Mouse (Mus musculus): ENCODE data around the gene Galntl5. TPM values are rescaled to one million over a fixed set of nuclear protein-coding genes. Genes with fewer than 3 reads are reported as not detected.

Gene Galntl5
- polyA plus RNA-seq, 1 experiment from 2014 or later: not detected

DNA sequence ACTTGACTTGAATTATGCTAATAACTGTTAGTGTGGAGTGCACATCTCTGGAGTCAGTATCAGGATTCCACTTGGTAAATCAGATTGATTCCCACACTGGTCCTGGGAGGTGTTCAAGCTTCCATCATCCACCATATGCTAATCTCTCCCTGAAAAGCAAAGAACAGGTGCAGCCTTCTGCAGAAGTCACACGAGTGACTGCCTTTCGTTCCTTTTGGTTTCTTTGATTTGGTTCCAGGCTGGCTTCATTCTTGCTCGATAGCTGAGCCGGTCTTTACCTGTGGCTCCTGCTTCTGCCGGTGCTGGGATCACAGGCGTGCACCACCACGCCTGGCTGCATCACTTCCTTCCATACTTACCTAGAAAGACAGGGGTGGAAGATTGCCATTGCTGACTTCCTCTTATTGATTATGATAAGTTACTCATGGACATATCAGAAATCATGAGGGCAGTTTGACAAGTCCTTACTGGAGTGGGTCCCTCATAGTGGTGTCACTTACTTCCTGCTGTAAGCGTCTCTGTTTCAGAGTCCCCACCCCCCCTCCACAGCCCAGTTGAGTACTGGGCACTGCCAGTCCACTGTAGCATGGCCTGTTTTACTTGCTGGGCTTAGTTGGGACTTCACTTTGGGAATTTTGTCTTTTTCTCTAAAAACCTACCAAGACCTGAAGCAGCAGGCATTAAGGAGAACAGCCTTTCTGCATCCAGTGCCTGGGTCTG lies 71.7 kb downstream of the Galntl5 start:
- no peak for DNase-seq (ENCODE audit: low spot score)
- peaks cover 2% of the 10 kb centered on the region; the same call in 1 of the 2 replicates for H3K36me3 ChIP-seq (ENCODE audit: control insufficient read depth, insufficient read depth, low read length)

DNA sequence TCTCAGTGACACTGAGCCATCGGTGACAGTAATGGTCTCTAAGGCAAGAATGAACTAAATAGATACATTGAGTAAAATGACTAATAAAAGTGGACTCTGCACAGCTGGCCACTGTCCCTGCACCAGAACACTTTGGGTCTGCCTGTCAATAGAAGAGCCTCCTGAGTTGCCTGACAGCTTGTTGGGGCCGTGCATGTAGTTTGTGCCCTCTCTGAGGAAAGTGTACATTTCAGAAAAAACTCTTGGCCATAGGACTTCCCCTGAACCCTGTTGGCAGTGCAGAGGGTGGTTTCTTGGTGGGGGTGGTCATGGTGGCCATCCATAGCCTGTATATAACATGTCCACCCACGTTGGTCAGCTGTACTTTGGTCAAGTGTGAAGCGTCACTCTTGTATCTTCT lies 73.2 kb downstream of the Galntl5 start:
- ATAC-seq (replicated peaks; ENCODE audit: low FRiP score): no peak
- Histone ChIP-seq H3K27me3 (ENCODE audit: control insufficient read depth, insufficient read depth, low read length) (no peaks in the 10 kb centered on the region), H3K4me2 (ENCODE audit: low read depth, low read length, severe bottlenecking) (no peak overlapping the region), H3K9ac (ENCODE audit: low read length) (no peak overlapping the region), H3K4me3 (ENCODE audit: low read depth, low read length) (no peak overlapping the region), H3K9me3 (ENCODE audit: control insufficient read depth, low read length) (no peaks in the 10 kb centered on the region), H3K27ac (ENCODE audit: low read depth, low read length) (no peak overlapping the region), H3K36me3 (ENCODE audit: control insufficient read depth, insufficient read depth, low read length) (peaks cover 2% of the 10 kb centered on the region), H3K4me1 (replicated peaks; ENCODE audit: control insufficient read depth, insufficient read depth, low read length) (no peaks in the 10 kb centered on the region)
- no peak for DNase-seq (ENCODE audit: low spot score)
- 89% methylated on average over 4 of the region's 4 CpGs for WGBS

More for the DNA sequence above, 71.7 kb downstream of the Galntl5 start:
- 91% methylated on average over 8 of the region's 8 CpGs for WGBS
- H3K27me3 ChIP-seq (ENCODE audit: control insufficient read depth, insufficient read depth, low read length): no peaks in the 10 kb centered on the region
- H3K4me1 ChIP-seq (replicated peaks; ENCODE audit: control insufficient read depth, insufficient read depth, low read length): no peaks in the 10 kb centered on the region
- no peak overlapping the region for H3K9ac ChIP-seq (ENCODE audit: low read length)
- no peak overlapping the region for H3K4me2 ChIP-seq (ENCODE audit: low read depth, low read length, severe bottlenecking)
- H3K9me3 ChIP-seq (ENCODE audit: control insufficient read depth, low read length): no peaks in the 10 kb centered on the region
- no peak overlapping the region for H3K27ac ChIP-seq (ENCODE audit: low read depth, low read length)
- no peak for ATAC-seq (replicated peaks; ENCODE audit: low FRiP score)
- H3K4me3 ChIP-seq (ENCODE audit: low read depth, low read length): no peak overlapping the region

DNA sequence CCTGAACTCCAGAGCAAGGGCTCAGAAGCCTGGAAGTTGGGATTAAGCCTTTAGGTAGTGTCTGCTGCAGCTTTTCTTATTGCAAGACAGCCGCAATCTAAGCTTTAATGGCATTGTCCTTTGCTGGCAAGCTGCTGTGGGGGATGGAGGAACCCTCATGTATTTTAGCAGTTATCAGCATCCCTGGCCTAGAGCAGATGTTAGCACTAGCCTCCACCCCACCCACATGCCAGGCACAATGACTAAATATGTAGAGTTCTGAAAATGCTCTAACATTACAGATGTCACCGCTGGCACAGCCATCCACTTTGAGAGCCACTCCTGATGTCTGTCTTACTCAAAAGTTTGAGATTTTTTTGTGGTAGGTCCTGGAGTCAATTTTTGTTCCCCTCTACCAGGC lies 75.4 kb downstream of the Galntl5 start:
- WGBS: 81% methylated on average over 2 of the region's 2 CpGs
- DNase-seq (ENCODE audit: low spot score): no peak
- Histone ChIP-seq H3K9me3 (ENCODE audit: control insufficient read depth, low read length) (no peaks in the 10 kb centered on the region), H3K4me2 (ENCODE audit: low read depth, low read length, severe bottlenecking) (no peak overlapping the region), H3K27ac (ENCODE audit: low read depth, low read length) (no peak overlapping the region), H3K36me3 (ENCODE audit: control insufficient read depth, insufficient read depth, low read length) (no peaks in the 10 kb centered on the region; the same call in none of the 2 replicates), H3K27me3 (ENCODE audit: control insufficient read depth, insufficient read depth, low read length) (no peaks in the 10 kb centered on the region), H3K9ac (ENCODE audit: low read length) (no peak overlapping the region), H3K4me1 (replicated peaks; ENCODE audit: control insufficient read depth, insufficient read depth, low read length) (no peaks in the 10 kb centered on the region), H3K4me3 (ENCODE audit: low read depth, low read length) (no peak overlapping the region)
- ATAC-seq (replicated peaks; ENCODE audit: low FRiP score): no peak

- Histone ChIP-seq H3K4me2 (ENCODE audit: low read depth, low read length, severe bottlenecking) (no peak overlapping the region), H3K9me3 (ENCODE audit: control insufficient read depth, low read length) (no peaks in the 10 kb centered on the region), H3K4me1 (replicated peaks; ENCODE audit: control insufficient read depth, insufficient read depth, low read length) (no peaks in the 10 kb centered on the region), H3K36me3 (ENCODE audit: control insufficient read depth, insufficient read depth, low read length) (no peaks in the 10 kb centered on the region; the same call in 1 of the 2 replicates), H3K4me3 (ENCODE audit: low read depth, low read length) (no peak overlapping the region), H3K27ac (ENCODE audit: low read depth, low read length) (no peak overlapping the region), H3K27me3 (ENCODE audit: control insufficient read depth, insufficient read depth, low read length) (no peaks in the 10 kb centered on the region), H3K9ac (ENCODE audit: low read length) (no peak overlapping the region)
- DNase-seq (ENCODE audit: low spot score): no peak
- WGBS: 91% methylated on average over 6 of the region's 6 CpGs
- no peak for ATAC-seq (replicated peaks; ENCODE audit: low FRiP score)
Observed at GRCm38 (mm10) chr5:25261452-25261851, 80.2 kb downstream of the Galntl5 start.

GRCm38 (mm10) chr5:25262266-25262665 lies 81.0 kb downstream of the Galntl5 start:
- Histone ChIP-seq H3K9me3 (ENCODE audit: control insufficient read depth, low read length) (no peaks in the 10 kb centered on the region), H3K36me3 (ENCODE audit: control insufficient read depth, insufficient read depth, low read length) (no peaks in the 10 kb centered on the region; the same call in 1 of the 2 replicates), H3K27ac (ENCODE audit: low read depth, low read length) (no peak overlapping the region), H3K4me1 (replicated peaks; ENCODE audit: control insufficient read depth, insufficient read depth, low read length) (no peaks in the 10 kb centered on the region), H3K27me3 (ENCODE audit: control insufficient read depth, insufficient read depth, low read length) (no peaks in the 10 kb centered on the region), H3K9ac (ENCODE audit: low read length) (no peak overlapping the region), H3K4me2 (ENCODE audit: low read depth, low read length, severe bottlenecking) (no peak overlapping the region), H3K4me3 (ENCODE audit: low read depth, low read length) (no peak overlapping the region)
- 86% methylated on average over 7 of the region's 7 CpGs for WGBS
- no peak for DNase-seq (ENCODE audit: low spot score)
- no peak for ATAC-seq (replicated peaks; ENCODE audit: low FRiP score)

GRCm38 (mm10) chr5:25268258-25268888 lies 87.1 kb downstream of the Galntl5 start:
- no peak for DNase-seq (ENCODE audit: low spot score)
- Histone ChIP-seq H3K27ac (ENCODE audit: low read depth, low read length) (no peak overlapping the region), H3K9ac (ENCODE audit: low read length) (no peak overlapping the region), H3K9me3 (ENCODE audit: control insufficient read depth, low read length) (no peaks in the 10 kb centered on the region), H3K27me3 (ENCODE audit: control insufficient read depth, insufficient read depth, low read length) (no peaks in the 10 kb centered on the region), H3K4me1 (replicated peaks; ENCODE audit: control insufficient read depth, insufficient read depth, low read length) (no peaks in the 10 kb centered on the region), H3K4me3 (ENCODE audit: low read depth, low read length) (no peak overlapping the region), H3K4me2 (ENCODE audit: low read depth, low read length, severe bottlenecking) (no peak overlapping the region), H3K36me3 (ENCODE audit: control insufficient read depth, insufficient read depth, low read length) (no peaks in the 10 kb centered on the region; the same call in 1 of the 2 replicates)
- no peak for ATAC-seq (replicated peaks; ENCODE audit: low FRiP score)
- WGBS: 91% methylated on average over 4 of the region's 4 CpGs

Small RNA genes lying within 50 kb of the gene (microRNA-seq; reads per million reads assigned to microRNA genes)
- not detected for gene Gm26051 (ENCODE audit: insufficient number of aligned reads)

Other genes starting within 250 kb of the Galntl5 start
- gene Prkag2, start 80.8 kb upstream of the Galntl5 start, polyA plus RNA-seq (2014; fragmentation: Nextera tagmentation; extraction: Ambion mirVana): 51.9 and 54.4 TPM in 2 replicates
- 37.0 and 37.3 TPM in 2 replicates for gene Galnt11, start 40.4 kb downstream of the Galntl5 start, polyA plus RNA-seq (2014; fragmentation: Nextera tagmentation; extraction: Ambion mirVana)
- gene E130116L18Rik, start 41.7 kb downstream of the Galntl5 start, polyA plus RNA-seq (2014; fragmentation: Nextera tagmentation; extraction: Ambion mirVana): not detected in 2 replicates